Mouse (Mus musculus) liver, embryonic 14.5 days (tissue): ENCODE measurements around the gene Mif4gd. TPM values are rescaled to one million over a fixed set of nuclear protein-coding genes. Genes with fewer than 3 reads are reported as not detected.
A peak's percentile ranks its signal among the peaks of the same experiment; 100 is the strongest.

ENCODE experiments used
- ATAC-seq: fragments of 200-750 bp; cut with Nextera tagmentation; 2 replicates; pipeline ENCODE4 v1.8.0; 2017; ENCODE audit warnings: moderate number of reproducible peaks, mild to moderate bottlenecking, moderate library complexity; ENCODE audit not compliant: insufficient read depth
- DNase-seq, 3 experiments: peaks; one replicate each; pipeline ENCODE4 v3.0.0-alpha.2; 2012 to 2013; ENCODE audit warnings: low read depth in 3 of 3, low spot score in 3 of 3
- H3K27ac ChIP-seq: fragments of 300-500 bp; sonication (generic); 2 replicates; pipeline ENCODE4 v1.5.1; 2014; ENCODE audit warnings: moderate library complexity, mild to moderate bottlenecking, control low read depth, inconsistent platforms
- H3K27me3 ChIP-seq: fragments of 300-500 bp; sonication (generic); 2 replicates; pipeline ENCODE4 v1.6.1; 2014; ENCODE audit warnings: mild to moderate bottlenecking, low read length, moderate library complexity; ENCODE audit not compliant: control insufficient read depth, insufficient read depth
- H3K36me3 ChIP-seq: fragments of 300-500 bp; sonication (generic); replicated peaks from 2 replicates; pipeline ENCODE4 v1.6.1; 2014; ENCODE audit warnings: low read depth; ENCODE audit not compliant: control insufficient read depth, insufficient read depth
- H3K4me1 ChIP-seq, 2 experiments: fragments of 200-500 bp in 1 of 2; fragments of 300-500 bp in 1 of 2; sonication (generic) in 1 of 2; replicated peaks; 2 replicates each; pipeline ENCODE4 v1.6.1; 2012 to 2014; ENCODE audit warnings: antibody characterized with exemption in 1 of 2, inconsistent platforms in 1 of 2, low read length in 1 of 2; ENCODE audit not compliant: control insufficient read depth in 2 of 2, insufficient read depth in 2 of 2
- H3K4me2 ChIP-seq: fragments of 300-500 bp; sonication (generic); 2 replicates; pipeline ENCODE4 v1.6.1; 2014; ENCODE audit warnings: low read depth, mild to moderate bottlenecking, control low read depth, moderate library complexity
- H3K4me3 ChIP-seq, 2 experiments: fragments of 200-500 bp in 1 of 2; fragments of 300-500 bp in 1 of 2; sonication (generic) in 1 of 2; 2 replicates each; pipeline ENCODE4 v1.5.1; 2012 to 2014; ENCODE audit warnings: low read depth in 2 of 2, low read length in 2 of 2, mild to moderate bottlenecking in 2 of 2, control low read depth in 1 of 2, inconsistent platforms in 1 of 2, moderate library complexity in 1 of 2; ENCODE audit not compliant: insufficient read depth in 1 of 2
- H3K9ac ChIP-seq: fragments of 300-500 bp; sonication (generic); replicated peaks from 2 replicates; pipeline ENCODE4 v1.6.1; 2014; ENCODE audit warnings: mild to moderate bottlenecking, control low read depth, moderate library complexity
- H3K9me3 ChIP-seq: fragments of 300-500 bp; sonication (generic); 2 replicates; pipeline ENCODE4 v1.6.1; 2016; ENCODE audit warnings: low read length, mixed read lengths; ENCODE audit not compliant: control insufficient read depth
- CTCF ChIP-seq: IDR thresholded peaks from 2 replicates; pipeline ENCODE4 v1.5.1; 2016; ENCODE audit warnings: antibody characterized with exemption, low read depth, control low read depth
- EP300 ChIP-seq: IDR thresholded peaks from 2 replicates; pipeline ENCODE4 v1.6.1; 2016; ENCODE audit warnings: antibody characterized with exemption, low read depth
- WGBS: fragments of 180-500 bp; shearing (Covaris S2); extraction: QIAGEN DNeasy Blood & Tissue Kit; methylation state at CpG from one replicate; pipeline ENCODE4 v1.1.7; 2014; ENCODE audit not compliant: insufficient replicate concordance; 5-methylcytosine and 5-hydroxymethylcytosine counted together
- polyA plus RNA-seq, 2 experiments: library from polyadenylated mRNA; depleted of rRNA in 1 of 2; stranded (reverse) in 1 of 2; unstranded in 1 of 2; fragments of >200 nt; fragmentation: Nextera tagmentation in 1 of 2; extraction: Ambion mirVana in 1 of 2; gene quantifications; 2 replicates each; pipeline versions ENCODE4 v1.2.1 to v1.2.3; 2012 to 2014

The Mif4gd gene
- polyA plus RNA-seq, 2 experiments = 25.6 TPM

- Histone ChIP-seq H3K4me1 (no peaks in the 10 kb centered on the region), H3K4me3 (no peak overlapping the region), H3K27ac (no peak overlapping the region), H3K27me3 (no peaks in the 10 kb centered on the region), H3K9ac (no peak overlapping the region), H3K36me3 (peaks cover 4% of the 10 kb centered on the region), H3K9me3 (no peaks in the 10 kb centered on the region), H3K4me2 (no peak overlapping the region)
- ATAC-seq = peak; percentile 9; the same call in 1 of the 2 replicates
- 80% methylated on average over 16 of the region's 16 CpGs for WGBS
- no peak for DNase-seq
- TF ChIP-seq CTCF (no peak), EP300 (no peak)
Measured at GRCm38 (mm10) chr11:115618732-115619516, 6.2 kb upstream of the Mif4gd start.

- no peak overlapping the region for H3K9ac ChIP-seq
- peaks cover 4% of the 10 kb centered on the region for H3K36me3 ChIP-seq
- H3K27me3 ChIP-seq = no peaks in the 10 kb centered on the region
- H3K4me1 ChIP-seq = peaks cover 6 to 7% of the 10 kb centered on the region in 2 experiments
- no peak for TF ChIP-seq CTCF
- TF ChIP-seq EP300 = no peak
- 65% methylated on average over 2 of the region's 2 CpGs for WGBS
- DNase-seq (no peak), ATAC-seq (no peak)
- no peak overlapping the region for H3K27ac ChIP-seq
- no peak overlapping the region for H3K4me3 ChIP-seq
- no peak overlapping the region for H3K4me2 ChIP-seq
- H3K9me3 ChIP-seq = no peaks in the 10 kb centered on the region
Measured at GRCm38 (mm10) chr11:115618001-115618400, 5.2 kb upstream of the Mif4gd start.

- WGBS = 86% methylated on average over 6 of the region's 6 CpGs
- no peak for DNase-seq
- no peaks in the 10 kb centered on the region for H3K27me3 ChIP-seq
Measured at GRCm38 (mm10) chr11:115616893-115617292, 4.1 kb upstream of the Mif4gd start.

GRCm38 (mm10) chr11:115616371-115616770 lies 3.6 kb upstream of the Mif4gd start:
- Histone ChIP-seq H3K4me1 (peaks cover 8 to 12% of the 10 kb centered on the region in 2 experiments), H3K4me3 (no peak overlapping the region), H3K27ac (no peak overlapping the region), H3K9ac (no peak overlapping the region), H3K9me3 (no peaks in the 10 kb centered on the region), H3K4me2 (no peak overlapping the region), H3K27me3 (no peaks in the 10 kb centered on the region), H3K36me3 (no peaks in the 10 kb centered on the region)
- WGBS = 85% methylated on average over 7 of the region's 7 CpGs
- no peak for TF ChIP-seq EP300
- no peak for TF ChIP-seq CTCF
- no peak for DNase-seq
- no peak for ATAC-seq

More at GRCm38 (mm10) chr11:115616893-115617292, 4.1 kb upstream of the Mif4gd start:
- no peak overlapping the region for H3K27ac ChIP-seq
- H3K36me3 ChIP-seq = no peaks in the 10 kb centered on the region
- H3K4me1 ChIP-seq = peaks cover 8% of the 10 kb centered on the region in 2 experiments
- no peak overlapping the region for H3K4me2 ChIP-seq
- H3K9me3 ChIP-seq = no peaks in the 10 kb centered on the region
- no peak overlapping the region for H3K4me3 ChIP-seq
- H3K9ac ChIP-seq = no peak overlapping the region
- no peak for TF ChIP-seq EP300
- no peak for TF ChIP-seq CTCF
- no peak for ATAC-seq

GRCm38 (mm10) chr11:115615875-115616274 lies 3.1 kb upstream of the Mif4gd start:
- H3K36me3 ChIP-seq = no peaks in the 10 kb centered on the region

More at GRCm38 (mm10) chr11:115615875-115616274, 3.1 kb upstream of the Mif4gd start:
- DNase-seq (no peak), ATAC-seq (no peak)
- Histone ChIP-seq H3K9me3 (no peaks in the 10 kb centered on the region), H3K4me2 (no peak overlapping the region), H3K9ac (no peak overlapping the region), H3K27ac (no peak overlapping the region), H3K4me1 (peaks cover 8 to 12% of the 10 kb centered on the region in 2 experiments), H3K4me3 (no peak overlapping the region), H3K27me3 (no peaks in the 10 kb centered on the region)
- TF ChIP-seq CTCF = no peak
- 86% methylated on average over 6 of the region's 6 CpGs for WGBS
